Mouse (Mus musculus) retina, postnatal 7 days (tissue): ENCODE data around the gene Apoc2.
"Not testable (repeated sequence)": the region's sequence is repeated elsewhere in the genome, so short reads cannot be mapped to it uniquely, and the experiment has no call there.

Source experiments
- DNase-seq: peaks from one replicate; pipeline ENCODE4 v3.0.0-alpha.2; 2012; ENCODE audit warnings: low read depth, low spot score

Apoc2 gene

GRCm38 (mm10) chr7:19698907-19699826, 21.4 kb upstream of the Apoc2 start, which contains the start of gene Apoe:
Gene Apoe (minus strand): TSS chr7:19699188.
- DNase-seq, result no peak

- no peak for DNase-seq
Observed at GRCm38 (mm10) chr7:19697949-19698906, 20.5 kb upstream of the Apoc2 start.

GRCm38 (mm10) chr7:19696336-19696873, 18.7 kb upstream of the Apoc2 start:
- DNase-seq, result no peak

GRCm38 (mm10) chr7:19695881-19696280, 18.1 kb upstream of the Apoc2 start:
- no peak for DNase-seq

GRCm38 (mm10) chr7:19695213-19695594, 17.5 kb upstream of the Apoc2 start:
- DNase-seq, result no peak

GRCm38 (mm10) chr7:19694336-19695212, 16.8 kb upstream of the Apoc2 start:
- no peak for DNase-seq

GRCm38 (mm10) chr7:19693421-19693820, 15.7 kb upstream of the Apoc2 start:
- DNase-seq, result peak; percentile 72

GRCm38 (mm10) chr7:19691873-19692865, 14.4 kb upstream of the Apoc2 start, which contains the start of gene Apoc1:
Gene Apoc1 (minus strand): TSS chr7:19692660.
- no peak for DNase-seq

- DNase-seq, result no peak
Observed at GRCm38 (mm10) chr7:19691434-19691833, 13.7 kb upstream of the Apoc2 start.

GRCm38 (mm10) chr7:19690845-19691244, 13.1 kb upstream of the Apoc2 start:
- no peak for DNase-seq

- no peak for DNase-seq
Observed at GRCm38 (mm10) chr7:19688611-19689010, 10.9 kb upstream of the Apoc2 start.

GRCm38 (mm10) chr7:19688101-19688500, 10.4 kb upstream of the Apoc2 start:
- DNase-seq, result no peak

GRCm38 (mm10) chr7:19686927-19687583, 9.3 kb upstream of the Apoc2 start:
- DNase-seq, result not testable (repeated sequence)

GRCm38 (mm10) chr7:19686521-19686920, 8.8 kb upstream of the Apoc2 start:
- no peak for DNase-seq

GRCm38 (mm10) chr7:19685374-19685773, 7.6 kb upstream of the Apoc2 start:
- no peak for DNase-seq

GRCm38 (mm10) chr7:19683771-19684201, 6.0 kb upstream of the Apoc2 start:
- DNase-seq, result no peak

GRCm38 (mm10) chr7:19682979-19683378, 5.2 kb upstream of the Apoc2 start:
- no peak for DNase-seq

- DNase-seq, result no peak
Observed at GRCm38 (mm10) chr7:19681202-19681694, 3.5 kb upstream of the Apoc2 start, which contains the start of the genes Gm44805 and Apoc4. Gene Gm44805 (minus strand): TSS chr7:19681423. Gene Apoc4 (minus strand): TSS chr7:19681479.

GRCm38 (mm10) chr7:19680702-19681101, 3.0 kb upstream of the Apoc2 start:
- no peak for DNase-seq
